Mouse (Mus musculus): ENCODE results near the gene 1700025G04Rik. TPM values are rescaled to one million over a fixed set of nuclear protein-coding genes. Genes with fewer than 3 reads are reported as not detected.

Gene 1700025G04Rik
- polyA plus RNA-seq, 1 experiment from 2014 or later, result 24.4 TPM

DNA sequence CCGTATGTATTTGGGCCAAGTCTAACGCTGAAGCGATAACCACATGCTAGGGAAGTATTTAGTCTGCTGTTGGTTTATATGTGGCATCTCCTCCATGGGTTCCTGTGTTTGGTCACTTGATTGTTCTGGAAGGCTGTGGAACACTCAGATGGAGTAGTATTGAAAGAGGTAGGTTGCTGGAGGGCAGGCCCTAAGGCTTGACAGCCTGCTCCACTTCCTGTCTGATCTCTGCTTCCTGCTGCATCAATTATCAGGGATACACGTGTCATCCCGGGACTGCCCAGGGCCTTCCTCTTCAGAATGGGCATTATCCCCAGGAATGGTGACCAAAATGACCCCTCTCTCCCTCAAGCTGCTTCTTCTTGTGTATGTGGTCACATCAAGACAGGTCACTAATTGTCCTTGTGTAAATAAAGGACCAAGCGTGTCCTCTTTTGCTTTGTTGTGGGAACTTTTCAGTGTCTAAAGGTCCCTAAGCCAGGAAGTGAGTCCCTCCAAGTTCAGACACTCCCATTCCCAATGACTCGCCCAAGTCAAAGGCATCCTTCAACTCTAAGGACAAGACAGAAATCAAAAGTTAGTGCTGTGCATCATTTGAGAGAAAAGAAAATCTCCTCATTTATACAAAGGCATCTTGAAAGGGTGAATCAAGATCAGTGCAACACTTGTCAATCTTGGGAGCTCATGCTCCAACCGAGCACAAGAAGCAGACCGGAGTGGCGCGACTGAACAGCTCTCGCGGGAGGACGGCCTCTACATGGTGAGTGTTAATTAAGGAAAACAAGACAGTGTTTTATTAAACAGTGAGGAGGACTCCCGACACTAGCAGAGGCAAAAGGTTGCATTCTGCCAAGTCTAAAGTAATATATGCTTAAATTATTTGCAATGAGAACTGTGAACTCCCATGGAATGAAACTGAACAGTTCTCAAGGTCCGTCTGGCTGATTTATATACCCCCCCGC is 114.2 kb downstream of the 1700025G04Rik start:
- H3K4me1 ChIP-seq (ENCODE audit: control insufficient read depth, insufficient read depth, low read length), result peaks cover 5% of the 10 kb centered on the region; the same call in 1 of the 2 replicates
- 0 out of 2 replicates have a peak, but pooled peaks cover 3% of the 10 kb centered on the region for H3K36me3 ChIP-seq (ENCODE audit: control insufficient read depth, insufficient read depth, low read length)
- H3K4me3 ChIP-seq (ENCODE audit: low read length), result no peak overlapping the region
- H3K9ac ChIP-seq (ENCODE audit: low read depth, low read length), result no peak overlapping the region
- no peak overlapping the region for H3K27ac ChIP-seq (ENCODE audit: low read depth, low read length)
- no peaks in the 10 kb centered on the region for H3K27me3 ChIP-seq (ENCODE audit: control insufficient read depth, insufficient read depth, low read length)
- no peak for ATAC-seq (ENCODE audit: low FRiP score, low TSS enrichment)
- 59% methylated on average over 17 of the region's 17 CpGs for WGBS
- H3K4me2 ChIP-seq (replicated peaks; ENCODE audit: low read depth, low read length), result no peak overlapping the region
- H3K9me3 ChIP-seq (ENCODE audit: control insufficient read depth, low read length), result no peaks in the 10 kb centered on the region

DNA sequence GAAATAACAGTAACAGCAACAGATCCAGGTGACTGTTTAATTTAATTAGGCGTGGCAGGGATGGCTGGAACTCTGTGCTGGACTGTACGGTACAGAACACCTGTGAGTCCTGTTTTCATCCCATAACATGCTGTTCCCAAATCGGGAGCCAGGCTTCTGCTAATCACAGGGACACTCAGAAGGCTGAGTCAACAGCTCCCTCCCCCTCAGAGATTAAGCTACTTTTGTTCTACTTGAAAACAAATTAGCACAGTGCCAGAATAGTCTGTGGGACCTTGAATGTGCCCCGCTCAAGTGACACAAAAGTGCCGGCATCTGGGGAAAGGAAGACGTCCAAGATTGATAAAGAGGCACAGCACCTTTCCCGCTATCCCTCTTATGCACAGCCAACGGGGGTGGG is 115.0 kb downstream of the 1700025G04Rik start:
- Histone ChIP-seq H3K27ac (ENCODE audit: low read depth, low read length) (no peak overlapping the region), H3K36me3 (ENCODE audit: control insufficient read depth, insufficient read depth, low read length) (0 out of 2 replicates have a peak, but pooled peaks cover 3% of the 10 kb centered on the region), H3K4me1 (ENCODE audit: control insufficient read depth, insufficient read depth, low read length) (peaks cover 5% of the 10 kb centered on the region; the same call in 1 of the 2 replicates), H3K27me3 (ENCODE audit: control insufficient read depth, insufficient read depth, low read length) (no peaks in the 10 kb centered on the region), H3K9ac (ENCODE audit: low read depth, low read length) (no peak overlapping the region), H3K4me2 (replicated peaks; ENCODE audit: low read depth, low read length) (no peak overlapping the region), H3K9me3 (ENCODE audit: control insufficient read depth, low read length) (no peaks in the 10 kb centered on the region), H3K4me3 (ENCODE audit: low read length) (no peak overlapping the region)
- no peak for ATAC-seq (ENCODE audit: low FRiP score, low TSS enrichment)
- WGBS, result 81% methylated on average over 8 of the region's 8 CpGs

DNA sequence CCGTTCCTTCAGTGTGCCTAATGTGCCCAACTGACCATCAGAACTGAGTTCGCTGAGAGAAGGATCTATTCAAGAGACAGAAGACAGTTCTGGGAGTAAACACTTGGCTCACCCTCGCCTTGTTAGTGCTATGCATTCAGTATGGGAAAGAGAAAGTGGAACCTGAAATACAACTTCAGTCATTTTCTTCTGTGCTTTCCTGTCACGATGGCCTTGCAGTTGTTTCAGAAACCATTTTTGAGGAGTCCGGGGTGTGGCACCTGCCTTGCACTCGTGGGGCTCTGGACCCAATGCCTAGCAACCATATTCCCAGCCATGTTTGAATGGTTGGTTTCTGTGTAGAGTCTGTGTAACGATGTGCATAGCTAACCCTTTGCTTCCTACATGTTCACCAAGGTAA is 115.5 kb downstream of the 1700025G04Rik start:
- no peak overlapping the region for H3K4me2 ChIP-seq (replicated peaks; ENCODE audit: low read depth, low read length)
- WGBS, result 91% methylated on average over 7 of the region's 7 CpGs
- no peak for ATAC-seq (ENCODE audit: low FRiP score, low TSS enrichment)
- H3K27ac ChIP-seq (ENCODE audit: low read depth, low read length), result no peak overlapping the region
- H3K4me3 ChIP-seq (ENCODE audit: low read length), result no peak overlapping the region
- no peak overlapping the region for H3K9ac ChIP-seq (ENCODE audit: low read depth, low read length)
- H3K4me1 ChIP-seq (ENCODE audit: control insufficient read depth, insufficient read depth, low read length), result peaks cover 5% of the 10 kb centered on the region; the same call in 1 of the 2 replicates
- no peaks in the 10 kb centered on the region for H3K27me3 ChIP-seq (ENCODE audit: control insufficient read depth, insufficient read depth, low read length)
- 0 out of 2 replicates have a peak, but pooled peaks cover 3% of the 10 kb centered on the region for H3K36me3 ChIP-seq (ENCODE audit: control insufficient read depth, insufficient read depth, low read length)
- H3K9me3 ChIP-seq (ENCODE audit: control insufficient read depth, low read length), result no peaks in the 10 kb centered on the region

DNA sequence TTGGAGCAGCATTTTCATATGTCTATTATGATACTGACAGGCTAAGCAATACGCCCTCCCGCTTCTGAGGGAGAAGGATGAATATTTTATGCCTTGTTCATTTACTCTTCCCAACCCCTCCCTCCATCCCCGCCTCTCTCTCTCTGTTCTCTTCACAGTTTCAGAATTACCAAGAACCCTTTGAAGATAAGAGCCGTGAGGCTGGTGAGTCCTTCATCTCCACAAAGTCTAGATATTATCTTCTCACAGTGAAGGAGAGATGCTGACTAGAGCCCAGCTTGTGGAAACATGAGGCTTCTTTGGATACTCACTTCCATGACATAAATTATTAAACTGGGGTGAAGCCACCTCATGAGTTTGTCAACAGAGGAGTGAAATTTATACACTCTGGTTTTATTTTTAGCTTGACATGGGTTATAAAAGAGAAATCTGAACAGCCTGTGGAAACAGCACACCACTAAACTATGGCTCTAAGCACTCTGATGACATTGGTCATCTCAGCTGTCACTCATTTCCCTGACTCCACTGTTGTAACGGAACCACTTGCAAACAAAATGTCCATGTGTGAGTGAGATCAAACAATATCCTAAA is 116.7 kb downstream of the 1700025G04Rik start:
- Histone ChIP-seq H3K9ac (ENCODE audit: low read depth, low read length) (no peak overlapping the region), H3K9me3 (ENCODE audit: control insufficient read depth, low read length) (no peaks in the 10 kb centered on the region), H3K36me3 (ENCODE audit: control insufficient read depth, insufficient read depth, low read length) (no peaks in the 10 kb centered on the region), H3K27me3 (ENCODE audit: control insufficient read depth, insufficient read depth, low read length) (no peaks in the 10 kb centered on the region), H3K4me2 (replicated peaks; ENCODE audit: low read depth, low read length) (no peak overlapping the region), H3K4me1 (ENCODE audit: control insufficient read depth, insufficient read depth, low read length) (peaks cover 5% of the 10 kb centered on the region; the same call in 1 of the 2 replicates), H3K27ac (ENCODE audit: low read depth, low read length) (no peak overlapping the region), H3K4me3 (ENCODE audit: low read length) (no peak overlapping the region)
- 66% methylated on average over 5 of the region's 5 CpGs for WGBS
- ATAC-seq (ENCODE audit: low FRiP score, low TSS enrichment), result no peak

DNA sequence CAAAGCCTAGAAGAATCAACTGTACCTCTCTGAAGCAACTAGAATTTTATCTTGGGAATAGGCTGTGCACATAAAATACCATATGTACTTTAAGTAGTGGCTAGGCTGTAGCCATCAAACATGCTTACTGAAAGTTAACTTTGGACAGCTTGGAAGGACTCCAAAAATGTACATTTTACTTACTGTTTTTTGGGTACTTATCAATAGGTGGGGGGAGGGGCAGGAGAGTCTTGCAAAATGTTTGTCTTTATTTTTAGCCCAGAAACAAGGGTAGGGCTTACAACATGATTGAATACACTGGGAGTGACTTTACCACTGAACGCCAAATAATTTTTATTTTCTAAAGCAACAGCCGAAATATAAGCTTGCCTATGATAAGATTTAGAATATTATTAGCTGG is 118.3 kb downstream of the 1700025G04Rik start:
- WGBS, result 85% methylated on average over 2 of the region's 2 CpGs
- Histone ChIP-seq H3K4me2 (replicated peaks; ENCODE audit: low read depth, low read length) (no peak overlapping the region), H3K27ac (ENCODE audit: low read depth, low read length) (no peak overlapping the region), H3K27me3 (ENCODE audit: control insufficient read depth, insufficient read depth, low read length) (no peaks in the 10 kb centered on the region), H3K4me1 (ENCODE audit: control insufficient read depth, insufficient read depth, low read length) (peaks cover 6% of the 10 kb centered on the region), H3K9ac (ENCODE audit: low read depth, low read length) (no peak overlapping the region), H3K36me3 (ENCODE audit: control insufficient read depth, insufficient read depth, low read length) (no peaks in the 10 kb centered on the region), H3K4me3 (ENCODE audit: low read length) (no peak overlapping the region), H3K9me3 (ENCODE audit: control insufficient read depth, low read length) (no peaks in the 10 kb centered on the region)
- ATAC-seq (ENCODE audit: low FRiP score, low TSS enrichment), result no peak

DNA sequence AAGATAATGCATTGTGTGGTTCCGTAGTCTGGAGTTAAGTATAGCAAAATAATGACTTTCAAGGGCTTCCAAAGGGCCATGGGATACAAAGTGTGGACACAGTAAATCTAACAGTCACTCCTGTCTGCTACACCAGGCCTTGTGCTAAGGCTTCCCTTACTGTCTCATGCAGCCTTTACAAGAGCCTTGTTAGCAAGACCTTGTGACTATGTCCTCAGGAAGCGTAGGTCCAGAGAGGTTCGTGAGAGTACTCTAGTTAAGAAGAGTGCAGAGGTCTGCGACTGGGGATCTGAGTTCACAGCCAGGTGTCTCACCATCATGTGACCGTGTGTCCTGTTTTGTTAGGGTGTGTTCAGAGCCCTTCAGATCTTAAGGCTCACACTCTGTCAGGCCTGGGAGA is 121.8 kb downstream of the 1700025G04Rik start:
- no peak for ATAC-seq (ENCODE audit: low FRiP score, low TSS enrichment)
- peaks cover 6% of the 10 kb centered on the region for H3K4me1 ChIP-seq (ENCODE audit: control insufficient read depth, insufficient read depth, low read length)
- 86% methylated on average over 5 of the region's 5 CpGs for WGBS
- no peak overlapping the region for H3K4me3 ChIP-seq (ENCODE audit: low read length)
- H3K9me3 ChIP-seq (ENCODE audit: control insufficient read depth, low read length), result no peaks in the 10 kb centered on the region
- H3K27ac ChIP-seq (ENCODE audit: low read depth, low read length), result no peak overlapping the region
- no peak overlapping the region for H3K9ac ChIP-seq (ENCODE audit: low read depth, low read length)
- no peaks in the 10 kb centered on the region for H3K36me3 ChIP-seq (ENCODE audit: control insufficient read depth, insufficient read depth, low read length)
- H3K27me3 ChIP-seq (ENCODE audit: control insufficient read depth, insufficient read depth, low read length), result no peaks in the 10 kb centered on the region
- no peak overlapping the region for H3K4me2 ChIP-seq (replicated peaks; ENCODE audit: low read depth, low read length)

DNA sequence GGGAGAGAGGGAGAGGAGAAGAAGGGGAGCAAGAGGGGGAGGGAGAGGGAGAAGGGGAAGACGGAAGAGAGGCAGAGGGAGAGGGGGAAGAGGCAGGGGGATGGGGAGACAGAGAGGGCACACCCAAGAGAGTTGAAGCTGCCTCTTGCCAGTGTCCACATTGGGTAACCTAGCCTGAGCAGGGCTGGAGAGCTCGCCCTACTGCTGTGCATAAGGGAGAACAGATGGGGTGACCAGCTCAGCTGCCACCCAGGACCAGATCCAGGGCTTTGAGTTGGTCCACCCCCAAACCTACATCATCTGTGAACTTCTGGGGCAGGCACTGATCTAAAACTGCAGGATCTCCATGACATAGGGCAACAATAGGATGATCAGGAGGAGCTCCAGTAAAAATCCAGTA is 125.1 kb downstream of the 1700025G04Rik start:
- no peaks in the 10 kb centered on the region for H3K36me3 ChIP-seq (ENCODE audit: control insufficient read depth, insufficient read depth, low read length)
- no peak for ATAC-seq (ENCODE audit: low FRiP score, low TSS enrichment)
- H3K4me2 ChIP-seq (replicated peaks; ENCODE audit: low read depth, low read length), result no peak overlapping the region
- 93% methylated on average over 2 of the region's 2 CpGs for WGBS
- H3K4me3 ChIP-seq (ENCODE audit: low read length), result no peak overlapping the region
- H3K27me3 ChIP-seq (ENCODE audit: control insufficient read depth, insufficient read depth, low read length), result no peaks in the 10 kb centered on the region
- no peaks in the 10 kb centered on the region for H3K9me3 ChIP-seq (ENCODE audit: control insufficient read depth, low read length)
- no peak overlapping the region for H3K9ac ChIP-seq (ENCODE audit: low read depth, low read length)
- H3K27ac ChIP-seq (ENCODE audit: low read depth, low read length), result no peak overlapping the region
- peaks cover 6% of the 10 kb centered on the region for H3K4me1 ChIP-seq (ENCODE audit: control insufficient read depth, insufficient read depth, low read length)

DNA sequence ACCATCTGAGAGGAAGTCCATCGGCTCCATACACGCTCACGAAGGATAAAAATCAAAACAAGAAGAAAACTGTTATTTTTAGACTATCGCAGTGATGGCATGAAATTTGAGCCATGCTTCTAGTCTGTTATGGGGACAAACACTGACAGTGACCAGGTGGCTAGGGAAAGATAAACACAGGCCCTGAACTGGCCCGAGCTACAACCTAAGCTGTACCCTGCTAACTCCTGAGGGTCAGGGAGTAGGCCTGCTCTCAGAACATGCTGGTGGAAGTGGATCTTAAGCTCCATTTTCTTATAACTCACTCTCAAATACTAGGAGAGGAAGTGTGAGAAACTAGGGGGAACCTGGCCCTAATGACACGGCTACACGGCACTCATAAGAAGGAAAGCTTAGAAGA is 126.7 kb downstream of the 1700025G04Rik start:
- 44% methylated on average over 7 of the region's 7 CpGs for WGBS
- no peak for ATAC-seq (ENCODE audit: low FRiP score, low TSS enrichment)
- H3K4me3 ChIP-seq (ENCODE audit: low read length), result no peak overlapping the region
- no peaks in the 10 kb centered on the region for H3K9me3 ChIP-seq (ENCODE audit: control insufficient read depth, low read length)
- no peak overlapping the region for H3K9ac ChIP-seq (ENCODE audit: low read depth, low read length)
- H3K36me3 ChIP-seq (ENCODE audit: control insufficient read depth, insufficient read depth, low read length), result no peaks in the 10 kb centered on the region
- H3K27me3 ChIP-seq (ENCODE audit: control insufficient read depth, insufficient read depth, low read length), result no peaks in the 10 kb centered on the region
- no peak overlapping the region for H3K4me2 ChIP-seq (replicated peaks; ENCODE audit: low read depth, low read length)
- H3K4me1 ChIP-seq (ENCODE audit: control insufficient read depth, insufficient read depth, low read length), result peaks cover 6% of the 10 kb centered on the region
- H3K27ac ChIP-seq (ENCODE audit: low read depth, low read length), result no peak overlapping the region

DNA sequence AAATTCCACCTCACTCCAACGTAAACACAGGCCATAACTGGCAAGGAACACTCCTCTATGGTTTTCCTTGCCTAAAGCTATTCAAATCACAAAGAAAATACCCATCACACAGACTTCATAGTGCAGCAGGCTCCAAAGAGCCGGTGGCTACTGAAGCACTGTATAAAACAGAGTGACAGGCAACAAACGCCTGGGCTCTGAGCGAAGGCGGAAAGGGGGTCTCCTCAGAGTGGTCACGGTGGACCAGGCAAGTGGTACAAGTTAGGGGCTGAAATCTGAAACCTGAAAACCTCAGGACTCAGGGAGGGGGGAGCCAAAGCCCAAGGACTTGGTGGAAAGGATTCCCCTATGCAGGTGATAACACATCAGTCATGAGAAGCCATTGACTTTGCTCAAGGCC is 127.8 kb downstream of the 1700025G04Rik start:
- WGBS, result 23% methylated on average over 6 of the region's 6 CpGs
- Histone ChIP-seq H3K36me3 (ENCODE audit: control insufficient read depth, insufficient read depth, low read length) (no peaks in the 10 kb centered on the region), H3K27me3 (ENCODE audit: control insufficient read depth, insufficient read depth, low read length) (no peaks in the 10 kb centered on the region), H3K4me2 (replicated peaks; ENCODE audit: low read depth, low read length) (no peak overlapping the region), H3K9ac (ENCODE audit: low read depth, low read length) (no peak overlapping the region), H3K27ac (ENCODE audit: low read depth, low read length) (no peak overlapping the region), H3K4me1 (ENCODE audit: control insufficient read depth, insufficient read depth, low read length) (no peaks in the 10 kb centered on the region; the same call in none of the 2 replicates), H3K4me3 (ENCODE audit: low read length) (no peak overlapping the region), H3K9me3 (ENCODE audit: control insufficient read depth, low read length) (no peaks in the 10 kb centered on the region)
- ATAC-seq (ENCODE audit: low FRiP score, low TSS enrichment), result no peak

Data from kidney, embryonic 14.5 days (tissue).